Mouse (Mus musculus) bone marrow macrophage, adult 2 months (primary cell): ENCODE measurements around the gene Dnm3. TPM values are rescaled to one million over a fixed set of nuclear protein-coding genes. Genes with fewer than 3 reads are reported as not detected.

Experiments used
- H3K27ac ChIP-seq: 2 replicates; pipeline ENCODE4 v1.5.1; 2012; ENCODE audit warnings: low read depth, low read length; ENCODE audit not compliant: insufficient read depth
- H3K4me1 ChIP-seq: 2 replicates; pipeline ENCODE4 v1.6.1; 2012; ENCODE audit warnings: low read length; ENCODE audit not compliant: control insufficient read depth, insufficient read depth
- H3K4me3 ChIP-seq: 2 replicates; pipeline ENCODE4 v1.5.1; 2012; ENCODE audit warnings: mild to moderate bottlenecking, low read length, moderate library complexity; ENCODE audit not compliant: insufficient read depth
- CTCF ChIP-seq: IDR thresholded peaks from 2 replicates; pipeline ENCODE4 v1.5.1; 2012; ENCODE audit warnings: low read depth, mild to moderate bottlenecking, low read length, moderate library complexity
- POLR2A ChIP-seq: IDR thresholded peaks from 2 replicates; pipeline ENCODE4 v1.6.1; 2012; ENCODE audit warnings: mild to moderate bottlenecking, low read depth, low read length, borderline replicate concordance
- polyA plus RNA-seq: library from polyadenylated mRNA; stranded (reverse); fragments of >200 nt; gene quantifications from 2 replicates; pipeline ENCODE4 v1.2.4, GENCODE M21; 2012; ENCODE audit not compliant: missing spikeins, insufficient read depth, insufficient read length

Gene Dnm3
- polyA plus RNA-seq, 1 experiment, result 0.29 TPM

DNA sequence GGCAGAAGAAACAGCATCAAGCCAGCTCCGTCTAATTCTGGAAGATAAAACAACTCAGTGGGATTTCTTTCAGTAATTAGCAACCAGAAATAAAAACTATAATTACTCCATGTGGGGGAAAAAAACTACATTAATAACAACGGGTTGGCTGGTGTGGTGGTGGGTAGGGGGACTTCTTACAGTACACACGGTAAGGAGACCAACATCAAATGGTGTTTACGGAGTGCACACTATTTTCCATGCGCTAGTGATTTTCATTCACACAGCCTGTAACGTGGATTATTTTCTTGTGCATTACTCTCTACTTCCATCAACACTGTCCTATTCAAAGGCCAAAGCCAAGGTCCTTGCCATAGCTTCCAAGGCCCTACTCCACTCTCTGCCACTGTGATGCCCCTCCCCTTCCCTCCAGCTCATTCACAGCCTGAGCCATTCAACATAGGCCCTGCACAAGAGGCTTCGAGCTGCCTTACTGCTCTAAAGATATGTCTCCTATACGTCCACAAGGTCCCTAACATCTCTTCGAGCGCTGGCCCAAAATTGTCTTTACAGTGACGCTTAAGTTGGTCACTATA, 203.1 kb downstream of the Dnm3 start:
- H3K27ac ChIP-seq, result no peak overlapping the region
- H3K4me1 ChIP-seq, result no peaks in the 10 kb centered on the region
- no peak overlapping the region for H3K4me3 ChIP-seq
- TF ChIP-seq POLR2A (no peak), CTCF (no peak)

DNA sequence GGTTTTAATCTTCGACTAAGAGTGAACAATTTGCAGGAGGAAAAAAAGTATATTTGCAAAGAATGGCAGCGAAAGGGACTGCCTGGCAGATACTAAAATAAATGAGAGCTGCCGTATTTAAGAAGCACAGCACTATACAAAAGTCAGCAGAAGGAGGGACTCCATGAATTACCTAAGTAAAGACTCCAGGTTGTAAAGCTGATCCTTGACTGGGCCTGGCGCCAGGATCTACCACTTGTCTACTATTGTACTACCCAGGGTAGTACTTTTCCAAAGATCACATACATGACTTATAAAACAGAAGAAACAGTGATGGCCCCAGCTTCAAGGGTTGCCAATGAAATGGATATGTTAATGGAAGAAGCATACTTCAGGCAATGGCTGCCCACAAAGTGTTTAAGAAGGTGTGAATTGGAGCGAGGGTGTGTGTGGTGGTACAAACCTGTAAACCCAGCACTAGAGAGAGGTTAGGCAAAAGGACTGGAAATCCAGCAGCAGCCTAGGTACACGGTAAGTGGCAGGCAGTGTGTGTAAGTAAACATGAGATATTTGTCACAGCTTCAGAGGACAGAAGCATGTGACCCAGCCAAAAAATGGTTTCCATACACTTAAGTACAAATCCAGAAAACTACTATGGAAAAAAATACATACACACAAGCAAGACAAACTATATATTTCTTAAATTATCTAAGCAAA, 220.8 kb downstream of the Dnm3 start:
- H3K27ac ChIP-seq, result no peak overlapping the region
- peaks cover 5% of the 10 kb centered on the region; the same call in 1 of the 2 replicates for H3K4me1 ChIP-seq
- no peak for TF ChIP-seq POLR2A
- no peak overlapping the region for H3K4me3 ChIP-seq

- TF ChIP-seq CTCF, result no peak
- no peak for TF ChIP-seq POLR2A
- H3K4me3 ChIP-seq, result no peak overlapping the region
- H3K27ac ChIP-seq, result no peak overlapping the region
- peaks cover 5% of the 10 kb centered on the region; the same call in 1 of the 2 replicates for H3K4me1 ChIP-seq
Measured at GRCm38 (mm10) chr1:162254944-162255343, 222.9 kb downstream of the Dnm3 start.

DNA sequence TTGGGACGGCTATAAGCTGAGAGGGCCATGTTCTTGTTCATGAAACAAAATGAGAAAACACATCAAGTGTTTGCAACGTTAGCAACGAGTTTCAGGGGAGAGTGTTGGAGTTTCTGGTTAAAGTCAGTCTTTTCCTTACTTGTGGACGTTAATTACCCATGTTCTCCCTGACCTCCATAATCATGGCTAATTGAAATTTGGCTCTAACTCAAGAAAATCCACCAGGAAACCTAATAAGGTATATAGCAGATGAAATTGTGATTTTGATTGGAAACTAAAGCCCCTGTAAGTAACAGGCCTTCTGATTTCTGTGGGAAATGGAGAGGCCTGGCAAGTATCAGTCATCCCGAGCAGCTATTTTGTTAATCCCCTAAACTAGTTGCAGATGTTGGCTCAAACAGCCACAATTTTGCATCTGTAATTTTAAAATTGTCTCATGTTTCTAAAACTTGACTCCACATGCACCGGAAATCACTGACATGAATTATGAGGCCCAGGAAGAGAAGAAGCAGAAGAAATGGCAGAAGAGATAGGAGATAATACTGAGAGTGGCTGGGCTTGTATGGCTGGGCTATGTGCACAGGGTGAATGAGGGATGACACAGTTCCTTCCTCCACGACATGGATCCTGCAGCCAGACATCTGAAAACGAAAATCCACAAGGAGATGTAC, 223.7 kb downstream of the Dnm3 start:
- Histone ChIP-seq H3K27ac (no peak overlapping the region), H3K4me3 (no peak overlapping the region), H3K4me1 (peaks cover 5% of the 10 kb centered on the region; the same call in 1 of the 2 replicates)
- TF ChIP-seq CTCF, result no peak
- TF ChIP-seq POLR2A, result no peak

- TF ChIP-seq POLR2A, result no peak
- TF ChIP-seq CTCF, result no peak
- Histone ChIP-seq H3K4me3 (no peak overlapping the region), H3K4me1 (peaks cover 5% of the 10 kb centered on the region; the same call in 1 of the 2 replicates), H3K27ac (no peak overlapping the region)
Measured at GRCm38 (mm10) chr1:162252869-162253268, 225.0 kb downstream of the Dnm3 start.

DNA sequence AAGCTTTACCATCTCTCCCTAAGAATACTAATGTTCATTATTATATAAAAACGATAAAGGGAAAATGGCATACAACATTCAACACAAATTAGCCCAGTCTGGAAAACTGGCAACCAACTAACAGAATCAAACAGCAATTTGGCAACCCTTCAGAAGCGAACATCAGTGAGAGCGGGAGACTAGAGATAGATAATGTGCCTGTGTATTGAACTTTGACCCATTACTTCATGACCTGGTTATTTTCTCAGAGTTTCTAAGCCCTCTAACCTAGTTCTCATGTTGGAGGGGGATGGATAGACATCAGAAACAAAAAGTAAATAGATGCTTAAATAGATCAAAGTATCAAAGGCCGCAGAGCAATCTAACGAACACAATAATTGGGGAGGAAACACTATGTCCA, 230.6 kb downstream of the Dnm3 start:
- Histone ChIP-seq H3K4me3 (no peak overlapping the region), H3K4me1 (no peaks in the 10 kb centered on the region), H3K27ac (no peak overlapping the region)
- TF ChIP-seq POLR2A, result no peak
- TF ChIP-seq CTCF, result no peak

GRCm38 (mm10) chr1:162243651-162243990, 234.2 kb downstream of the Dnm3 start:
- Histone ChIP-seq H3K27ac (no peak overlapping the region), H3K4me3 (no peak overlapping the region), H3K4me1 (no peaks in the 10 kb centered on the region)
- no peak for TF ChIP-seq POLR2A
- no peak for TF ChIP-seq CTCF

DNA sequence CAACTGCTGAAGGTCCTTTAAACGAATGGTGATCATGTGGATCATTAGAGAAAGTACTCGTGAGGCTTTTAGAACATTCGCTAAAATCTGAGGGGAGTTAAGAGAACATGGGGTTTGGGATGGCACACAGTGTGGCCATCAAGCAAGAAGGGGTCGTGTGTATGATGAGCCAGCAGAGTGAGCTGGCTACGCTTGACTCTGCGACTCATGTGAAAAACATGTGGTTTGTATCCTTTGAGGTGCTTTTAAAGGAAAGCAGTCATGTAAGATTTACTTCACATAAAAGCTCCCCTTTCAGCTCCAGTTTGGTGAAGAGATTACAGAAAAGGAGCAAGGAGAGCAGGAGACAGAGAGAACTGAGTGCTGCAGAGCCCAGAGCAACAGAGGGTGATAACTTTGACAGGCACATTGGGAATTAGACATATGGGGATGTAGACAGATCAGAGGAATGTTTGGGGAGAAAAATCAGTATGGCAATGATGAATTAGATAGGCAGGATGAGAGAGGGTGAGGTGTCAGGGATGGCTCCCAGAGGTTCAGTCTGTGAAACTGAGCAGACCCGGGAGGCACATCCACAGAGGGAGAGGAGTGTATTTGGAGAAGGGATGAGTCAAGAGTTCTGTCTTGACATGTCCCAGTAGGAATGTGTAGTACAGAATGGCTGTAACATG, 234.7 kb downstream of the Dnm3 start:
- Histone ChIP-seq H3K4me1 (no peaks in the 10 kb centered on the region), H3K27ac (no peak overlapping the region), H3K4me3 (no peak overlapping the region)
- TF ChIP-seq CTCF (no peak), POLR2A (no peak)

DNA sequence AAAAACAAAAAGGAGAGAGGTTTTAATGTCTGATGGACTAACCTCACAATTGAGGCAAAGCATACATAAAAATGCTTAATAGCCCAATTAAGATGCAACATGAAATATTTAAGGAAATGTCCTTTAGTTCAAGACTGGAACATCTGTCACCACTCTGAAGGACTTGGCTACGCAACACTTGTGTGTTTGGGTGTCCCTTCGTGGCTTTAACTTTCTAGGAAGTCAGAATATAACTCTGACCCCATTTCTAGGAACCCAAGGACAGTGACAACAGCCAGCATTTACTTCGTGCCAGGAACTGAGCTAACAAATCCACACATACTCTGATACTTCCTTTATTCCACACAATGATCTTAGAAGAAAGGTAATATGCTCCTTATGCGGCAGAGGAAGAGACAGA, 237.1 kb downstream of the Dnm3 start:
- H3K27ac ChIP-seq, result no peak overlapping the region
- no peak overlapping the region for H3K4me3 ChIP-seq
- no peaks in the 10 kb centered on the region for H3K4me1 ChIP-seq
- TF ChIP-seq CTCF, result no peak
- TF ChIP-seq POLR2A, result no peak

- Histone ChIP-seq H3K4me1 (no peaks in the 10 kb centered on the region), H3K27ac (no peak overlapping the region), H3K4me3 (no peak overlapping the region)
- TF ChIP-seq CTCF, result no peak
- no peak for TF ChIP-seq POLR2A
Measured at GRCm38 (mm10) chr1:162238646-162239045, 239.2 kb downstream of the Dnm3 start.
